Mouse (Mus musculus): Measurements from ENCODE around the gene Fev. TPM values are rescaled to one million over a fixed set of nuclear protein-coding genes. Genes with fewer than 3 reads are reported as not detected.

Gene Fev
- total and polyA plus RNA-seq, 2 experiments: not detected

DNA sequence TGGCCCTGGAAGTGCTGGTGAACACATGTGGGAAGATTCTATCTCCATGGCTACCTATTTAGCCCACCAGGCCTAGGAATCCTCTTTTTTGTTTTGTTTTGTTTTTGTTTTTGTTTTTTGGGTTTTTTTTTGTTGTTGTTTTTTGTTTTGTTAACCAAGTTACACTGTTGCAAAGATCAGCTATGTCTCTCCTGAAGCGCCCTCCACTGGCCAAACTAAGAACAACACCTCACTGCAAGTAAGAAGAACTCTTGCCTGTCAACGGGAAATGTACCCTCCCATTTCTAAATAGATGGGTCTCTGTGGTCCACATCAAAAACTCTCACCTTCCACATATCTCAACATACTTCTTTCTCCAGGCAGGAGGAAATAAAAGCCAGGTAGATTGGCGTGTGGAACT, 16.5 kb upstream of the Fev start:
- Histone ChIP-seq H3K79me2 (ENCODE audit: control insufficient read depth, insufficient read depth, low read length) (no peaks in the 10 kb centered on the region), H3K9ac (ENCODE audit: low read depth, low read length) (no peak overlapping the region), H3K27me3 (ENCODE audit: control insufficient read depth, insufficient read depth, low read length) (peaks cover 8% of the 10 kb centered on the region; the same call in 1 of the 2 replicates), H3K4me3 (ENCODE audit: insufficient read depth, low read depth, low read length) (no peak overlapping the region), H3K36me3 (ENCODE audit: control insufficient read depth, insufficient read depth, low read length) (no peaks in the 10 kb centered on the region), H3K27ac (replicated peaks; ENCODE audit: insufficient read depth, low read depth, low read length) (no peak overlapping the region), H3K4me1 (ENCODE audit: control insufficient read depth, insufficient read depth, low read length) (peaks cover 2% of the 10 kb centered on the region; the same call in 1 of the 2 replicates)
- WGBS: 16% methylated on average over 3 of the region's 3 CpGs
- peak; percentile 62 for DNase-seq (ENCODE audit: extremely low read depth, low read depth, low spot score)
- TF ChIP-seq CTCF (IDR thresholded peaks at IDR 0.05; ENCODE audit: low read depth, low read length): peak; percentile 36; the same call in 1 of the 2 replicates
- TF ChIP-seq POLR2A (IDR thresholded peaks at IDR 0.05; ENCODE audit: extremely low read depth, insufficient read depth, low read length): no peak

DNA sequence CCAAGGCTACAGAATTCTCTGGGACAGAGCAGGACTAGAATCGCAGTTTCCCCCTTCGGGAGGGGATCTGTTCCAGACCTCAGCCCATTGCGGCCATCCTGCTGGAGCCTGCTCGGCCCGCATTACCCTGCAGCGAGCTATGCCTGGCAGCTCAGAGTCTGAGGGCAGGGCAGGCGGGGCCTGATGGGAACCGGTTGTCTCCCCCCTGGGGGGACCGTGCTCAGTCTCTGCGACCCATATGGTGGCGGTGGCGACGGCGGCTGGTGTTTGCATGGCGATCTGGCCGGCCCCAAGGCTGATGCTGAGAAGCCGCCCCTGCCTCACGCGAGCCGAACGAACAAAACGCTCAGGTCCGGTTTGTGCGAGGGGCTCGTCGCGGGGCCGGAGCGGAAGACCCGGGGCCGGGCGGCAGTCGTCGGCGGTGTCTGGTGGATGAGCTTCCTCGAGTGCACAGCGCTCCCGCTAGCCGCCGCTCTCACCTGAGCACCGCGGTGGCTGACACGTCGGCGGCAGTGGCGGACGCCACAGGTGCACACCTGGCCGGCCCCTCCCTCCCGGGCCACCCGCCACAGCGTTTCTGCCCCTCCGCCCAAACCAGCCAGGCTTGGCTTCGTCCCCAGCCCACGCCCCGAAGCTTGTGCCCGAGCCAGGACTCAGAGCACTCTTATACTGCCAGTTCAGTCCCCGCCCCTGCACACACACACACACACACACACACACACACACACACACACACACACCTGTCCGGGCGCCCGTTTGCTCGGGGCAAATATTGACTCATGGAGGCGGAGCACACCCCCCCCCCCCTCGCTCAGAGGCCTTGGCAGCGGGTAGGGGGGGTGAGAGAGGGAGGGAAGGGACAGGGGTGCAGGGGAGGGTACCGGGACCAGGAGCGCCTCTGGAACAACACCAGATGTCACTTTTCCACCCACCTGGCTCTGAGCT, 15.4 kb upstream of the Fev start:
- Histone ChIP-seq H3K4me1 (ENCODE audit: control insufficient read depth, insufficient read depth, low read length) (peaks cover 2% of the 10 kb centered on the region; the same call in 1 of the 2 replicates), H3K27me3 (ENCODE audit: control insufficient read depth, insufficient read depth, low read length) (peaks cover 8% of the 10 kb centered on the region; the same call in 1 of the 2 replicates), H3K4me3 (ENCODE audit: insufficient read depth, low read depth, low read length) (peak overlapping the region; percentile 18; the same call in 1 of the 2 replicates), H3K79me2 (ENCODE audit: control insufficient read depth, insufficient read depth, low read length) (no peaks in the 10 kb centered on the region), H3K9ac (ENCODE audit: low read depth, low read length) (no peak overlapping the region; the same call in 1 of the 2 replicates), H3K36me3 (ENCODE audit: control insufficient read depth, insufficient read depth, low read length) (no peaks in the 10 kb centered on the region), H3K27ac (replicated peaks; ENCODE audit: insufficient read depth, low read depth, low read length) (no peak overlapping the region)
- DNase-seq (ENCODE audit: extremely low read depth, low read depth, low spot score): peak; percentile 70
- 5% methylated on average over 65 of the region's 66 CpGs for WGBS
- TF ChIP-seq CTCF (IDR thresholded peaks at IDR 0.05; ENCODE audit: low read depth, low read length): no peak
- no peak for TF ChIP-seq POLR2A (IDR thresholded peaks at IDR 0.05; ENCODE audit: extremely low read depth, insufficient read depth, low read length)

DNA sequence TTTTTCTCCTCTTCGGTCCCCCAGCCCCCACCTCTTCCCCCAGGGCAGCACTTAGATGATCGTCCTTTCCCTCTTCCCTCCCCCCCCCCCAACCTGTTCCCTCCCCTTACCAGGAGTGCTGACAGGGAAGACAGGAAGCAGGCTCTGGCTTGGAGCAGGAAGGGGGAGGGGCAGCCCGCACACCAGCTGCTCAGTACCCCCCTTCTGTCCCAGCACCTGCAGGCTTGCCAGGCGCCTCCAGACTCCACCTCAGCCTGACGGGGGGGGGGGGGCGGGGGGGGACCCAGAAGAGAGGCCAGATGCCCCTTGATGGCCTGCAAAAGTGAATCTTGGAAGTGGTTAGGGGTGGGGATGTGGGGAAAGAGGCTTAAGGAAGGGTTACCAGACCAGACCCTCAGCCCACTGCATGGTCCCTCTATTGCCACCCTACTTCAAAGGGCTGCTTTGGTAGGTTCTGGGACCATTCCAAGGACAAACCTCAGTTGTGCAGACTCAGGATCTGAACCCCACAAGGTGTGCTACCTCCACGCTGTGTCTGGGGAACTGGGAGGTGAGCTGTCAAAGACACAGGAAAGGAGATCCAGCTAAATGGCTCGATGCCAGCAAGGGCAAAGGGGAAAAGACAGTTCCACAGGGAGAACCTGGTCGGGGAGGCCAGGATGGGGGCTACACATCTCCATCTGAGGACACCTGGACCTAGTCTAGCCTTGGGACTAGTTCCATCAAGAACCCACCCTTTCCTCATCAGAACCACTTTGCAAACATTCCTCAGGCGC, 13.6 kb upstream of the Fev start:
- H3K36me3 ChIP-seq (ENCODE audit: control insufficient read depth, insufficient read depth, low read length): no peaks in the 10 kb centered on the region
- no peak overlapping the region for H3K27ac ChIP-seq (replicated peaks; ENCODE audit: insufficient read depth, low read depth, low read length)
- H3K4me1 ChIP-seq (ENCODE audit: control insufficient read depth, insufficient read depth, low read length): peaks cover 2% of the 10 kb centered on the region; the same call in 1 of the 2 replicates
- TF ChIP-seq CTCF (IDR thresholded peaks at IDR 0.05; ENCODE audit: low read depth, low read length): no peak
- TF ChIP-seq POLR2A (IDR thresholded peaks at IDR 0.05; ENCODE audit: extremely low read depth, insufficient read depth, low read length): no peak
- no peaks in the 10 kb centered on the region for H3K79me2 ChIP-seq (ENCODE audit: control insufficient read depth, insufficient read depth, low read length)
- H3K9ac ChIP-seq (ENCODE audit: low read depth, low read length): no peak overlapping the region
- 17% methylated on average over 9 of the region's 10 CpGs for WGBS
- no peak for DNase-seq (ENCODE audit: extremely low read depth, low read depth, low spot score)
- H3K4me3 ChIP-seq (ENCODE audit: insufficient read depth, low read depth, low read length): no peak overlapping the region
- peaks cover 8% of the 10 kb centered on the region; the same call in 1 of the 2 replicates for H3K27me3 ChIP-seq (ENCODE audit: control insufficient read depth, insufficient read depth, low read length)

DNA sequence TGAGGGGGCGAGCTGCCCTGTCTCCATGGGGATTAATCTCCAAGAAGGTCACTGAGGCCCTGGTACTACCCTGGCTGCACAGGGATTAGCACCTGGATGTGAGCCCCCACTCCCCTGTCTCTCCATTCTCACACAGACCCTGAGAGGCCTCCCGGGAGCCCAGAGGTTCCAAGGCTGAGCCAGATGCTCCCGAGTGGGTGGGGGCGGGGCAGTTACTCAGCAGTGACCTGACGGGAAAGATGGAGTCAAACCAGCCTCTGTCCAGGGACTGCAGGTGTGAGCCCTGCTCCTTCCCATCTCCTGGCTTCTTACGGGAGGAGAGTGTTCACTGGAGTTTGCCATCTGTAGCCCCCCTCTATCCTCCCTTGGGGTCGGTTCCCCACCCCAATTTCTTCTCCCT, 12.8 kb upstream of the Fev start:
- H3K4me3 ChIP-seq (ENCODE audit: insufficient read depth, low read depth, low read length): no peak overlapping the region
- H3K27me3 ChIP-seq (ENCODE audit: control insufficient read depth, insufficient read depth, low read length): peaks cover 12% of the 10 kb centered on the region
- H3K9ac ChIP-seq (ENCODE audit: low read depth, low read length): no peak overlapping the region
- TF ChIP-seq POLR2A (IDR thresholded peaks at IDR 0.05; ENCODE audit: extremely low read depth, insufficient read depth, low read length) (no peak), CTCF (IDR thresholded peaks at IDR 0.05; ENCODE audit: low read depth, low read length) (no peak)
- peaks cover 2% of the 10 kb centered on the region; the same call in 1 of the 2 replicates for H3K4me1 ChIP-seq (ENCODE audit: control insufficient read depth, insufficient read depth, low read length)
- WGBS: 25% methylated on average over 7 of the region's 7 CpGs
- no peak for DNase-seq (ENCODE audit: extremely low read depth, low read depth, low spot score)
- H3K36me3 ChIP-seq (ENCODE audit: control insufficient read depth, insufficient read depth, low read length): no peaks in the 10 kb centered on the region
- H3K27ac ChIP-seq (replicated peaks; ENCODE audit: insufficient read depth, low read depth, low read length): no peak overlapping the region
- H3K79me2 ChIP-seq (ENCODE audit: control insufficient read depth, insufficient read depth, low read length): no peaks in the 10 kb centered on the region

DNA sequence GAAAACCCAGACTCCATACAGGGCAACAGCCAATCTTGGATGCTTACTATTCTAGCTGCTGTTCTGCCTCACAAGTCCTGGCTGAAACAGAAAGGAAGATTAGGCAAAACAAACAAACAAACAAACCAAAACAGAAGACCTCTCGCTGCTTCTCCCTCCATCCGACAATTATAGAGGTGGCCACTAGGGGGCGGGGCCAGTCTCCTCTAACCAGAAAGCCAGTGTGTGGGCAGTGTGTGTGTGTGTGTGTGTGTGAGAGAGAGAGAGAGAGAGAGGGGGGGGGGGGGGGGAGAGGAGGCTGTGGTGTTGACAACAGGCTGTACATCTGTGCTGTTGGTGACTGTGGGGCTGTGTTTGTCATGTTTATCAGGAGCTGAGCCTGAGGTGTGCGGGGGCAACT, 9.7 kb upstream of the Fev start:
- Histone ChIP-seq H3K27me3 (ENCODE audit: control insufficient read depth, insufficient read depth, low read length) (peaks cover 16% of the 10 kb centered on the region), H3K4me3 (ENCODE audit: insufficient read depth, low read depth, low read length) (no peak overlapping the region), H3K36me3 (ENCODE audit: control insufficient read depth, insufficient read depth, low read length) (no peaks in the 10 kb centered on the region), H3K9ac (ENCODE audit: low read depth, low read length) (no peak overlapping the region), H3K4me1 (ENCODE audit: control insufficient read depth, insufficient read depth, low read length) (no peaks in the 10 kb centered on the region), H3K27ac (replicated peaks; ENCODE audit: insufficient read depth, low read depth, low read length) (no peak overlapping the region), H3K79me2 (ENCODE audit: control insufficient read depth, insufficient read depth, low read length) (no peaks in the 10 kb centered on the region)
- DNase-seq (ENCODE audit: extremely low read depth, low read depth, low spot score): peak; percentile 18
- peak; percentile 72 for TF ChIP-seq CTCF (IDR thresholded peaks at IDR 0.05; ENCODE audit: low read depth, low read length)
- no peak for TF ChIP-seq POLR2A (IDR thresholded peaks at IDR 0.05; ENCODE audit: extremely low read depth, insufficient read depth, low read length)
- WGBS: 20% methylated on average over 4 of the region's 4 CpGs
